Mouse (Mus musculus): ENCODE results near the gene Bclaf1. TPM values are rescaled to one million over a fixed set of nuclear protein-coding genes. Genes with fewer than 3 reads are reported as not detected.

Gene Bclaf1
- polyA plus RNA-seq, 1 experiment from 2014 or later: 83.9 TPM

DNA sequence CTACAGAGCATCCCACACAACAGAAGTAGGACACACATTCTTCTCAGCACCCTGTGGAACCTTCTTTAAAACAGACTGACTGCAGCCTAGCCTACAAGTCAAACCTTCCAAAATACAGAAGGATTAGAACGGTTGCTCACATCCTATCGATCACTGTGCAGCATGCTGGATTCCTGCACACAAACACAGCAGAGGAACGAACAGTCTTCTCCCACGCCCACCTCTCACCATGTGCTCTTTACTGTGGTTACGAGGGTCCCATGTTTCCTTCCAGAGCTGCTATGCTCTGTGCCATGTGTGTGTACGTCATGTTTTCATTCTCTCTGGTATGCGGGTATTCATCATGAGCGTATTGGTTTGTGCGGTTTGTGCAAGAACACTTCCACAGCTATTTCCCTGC lies 65.4 kb downstream of the Bclaf1 start:
- H3K27ac ChIP-seq: no peak overlapping the region
- no peak overlapping the region for H3K4me3 ChIP-seq (replicated peaks; ENCODE audit: low read depth, low read length)
- H3K9me3 ChIP-seq (replicated peaks; ENCODE audit: low read length): no peaks in the 10 kb centered on the region
- H3K9ac ChIP-seq (ENCODE audit: low read depth, low read length): no peak overlapping the region
- H3K36me3 ChIP-seq (ENCODE audit: insufficient read depth, low read length): no peaks in the 10 kb centered on the region
- no peak overlapping the region for H3K4me2 ChIP-seq (ENCODE audit: low read length)
- no peak for TF ChIP-seq CTCF (IDR thresholded peaks at IDR 0.05; ENCODE audit: low read depth)
- H3K27me3 ChIP-seq (ENCODE audit: insufficient read depth, low read length): no peaks in the 10 kb centered on the region
- DNase-seq (ENCODE audit: low spot score) (no peak), ATAC-seq (replicated peaks; ENCODE audit: low FRiP score, low read depth) (no peak)
- H3K4me1 ChIP-seq (replicated peaks; ENCODE audit: insufficient read depth, low read length): no peaks in the 10 kb centered on the region
- WGBS: 88% methylated on average over 9 of the region's 9 CpGs

DNA sequence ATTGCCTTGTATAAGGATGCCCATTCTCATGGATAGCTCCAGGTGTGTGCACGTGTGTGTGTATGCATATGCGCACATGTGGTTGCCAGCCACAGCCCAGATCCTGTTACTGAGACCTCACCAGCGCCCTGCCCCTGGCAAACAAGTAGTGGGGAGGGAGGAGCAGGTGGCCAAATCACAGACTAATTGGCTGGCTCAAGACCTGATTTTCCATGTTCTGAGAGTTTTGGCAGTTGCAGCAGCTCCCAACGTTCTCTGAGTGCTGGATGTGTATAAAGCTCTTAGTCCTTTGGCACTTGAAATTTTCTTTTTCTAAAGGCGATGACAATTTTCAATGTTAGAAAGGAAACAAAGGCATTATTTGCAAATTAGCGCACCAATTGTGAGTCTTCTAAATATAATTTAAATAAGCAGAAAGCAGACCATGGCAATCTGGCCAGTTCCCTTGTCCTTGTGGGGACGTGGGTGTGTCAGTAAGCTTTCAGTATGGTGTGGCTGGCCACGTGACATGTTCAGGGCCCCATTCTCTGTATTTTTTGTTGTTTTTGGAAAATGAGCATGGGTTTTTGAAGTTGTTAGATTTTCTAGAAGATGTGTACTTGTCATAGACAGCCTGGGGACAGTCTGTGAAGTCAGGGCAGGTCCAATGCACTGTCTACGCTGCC lies 66.9 kb downstream of the Bclaf1 start:
- Histone ChIP-seq H3K4me3 (replicated peaks; ENCODE audit: low read depth, low read length) (no peak overlapping the region), H3K27me3 (ENCODE audit: insufficient read depth, low read length) (no peaks in the 10 kb centered on the region), H3K4me1 (replicated peaks; ENCODE audit: insufficient read depth, low read length) (no peaks in the 10 kb centered on the region), H3K27ac (no peak overlapping the region), H3K9ac (ENCODE audit: low read depth, low read length) (no peak overlapping the region), H3K4me2 (ENCODE audit: low read length) (no peak overlapping the region), H3K36me3 (ENCODE audit: insufficient read depth, low read length) (no peaks in the 10 kb centered on the region), H3K9me3 (replicated peaks; ENCODE audit: low read length) (no peaks in the 10 kb centered on the region)
- no peak for TF ChIP-seq CTCF (IDR thresholded peaks at IDR 0.05; ENCODE audit: low read depth)
- no peak for DNase-seq (ENCODE audit: low spot score)
- no peak for ATAC-seq (replicated peaks; ENCODE audit: low FRiP score, low read depth)
- 81% methylated on average over 9 of the region's 9 CpGs for whole genome bisulfite sequencing

DNA sequence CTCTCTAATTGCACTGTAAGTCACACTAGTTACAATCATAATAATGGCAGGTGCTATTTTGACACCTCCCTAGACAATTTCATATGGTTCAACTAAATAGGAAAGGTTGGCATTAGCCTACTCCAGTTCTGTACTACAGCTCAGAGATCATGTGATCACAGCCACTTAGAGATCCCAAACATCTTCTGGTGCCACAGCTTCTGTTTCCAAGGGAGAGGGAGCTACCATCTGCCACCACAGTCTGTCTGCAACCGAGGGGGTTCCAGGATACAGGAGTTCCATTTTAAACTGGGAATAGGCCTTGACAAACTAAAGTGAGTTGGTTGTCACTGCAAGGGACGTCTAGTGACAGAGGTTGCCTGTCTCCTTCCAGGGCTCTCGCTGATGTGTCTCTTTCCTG lies 68.5 kb downstream of the Bclaf1 start:
- ATAC-seq (replicated peaks; ENCODE audit: low FRiP score, low read depth) (no peak), DNase-seq (ENCODE audit: low spot score) (no peak)
- no peaks in the 10 kb centered on the region for H3K9me3 ChIP-seq (replicated peaks; ENCODE audit: low read length)
- no peaks in the 10 kb centered on the region for H3K36me3 ChIP-seq (ENCODE audit: insufficient read depth, low read length)
- 81% methylated on average over 3 of the region's 3 CpGs for WGBS
- H3K27ac ChIP-seq: no peak overlapping the region
- no peak overlapping the region for H3K4me2 ChIP-seq (ENCODE audit: low read length)
- no peaks in the 10 kb centered on the region for H3K4me1 ChIP-seq (replicated peaks; ENCODE audit: insufficient read depth, low read length)
- no peaks in the 10 kb centered on the region for H3K27me3 ChIP-seq (ENCODE audit: insufficient read depth, low read length)
- TF ChIP-seq CTCF (IDR thresholded peaks at IDR 0.05; ENCODE audit: low read depth): no peak
- no peak overlapping the region for H3K9ac ChIP-seq (ENCODE audit: low read depth, low read length)
- H3K4me3 ChIP-seq (replicated peaks; ENCODE audit: low read depth, low read length): no peak overlapping the region

DNA sequence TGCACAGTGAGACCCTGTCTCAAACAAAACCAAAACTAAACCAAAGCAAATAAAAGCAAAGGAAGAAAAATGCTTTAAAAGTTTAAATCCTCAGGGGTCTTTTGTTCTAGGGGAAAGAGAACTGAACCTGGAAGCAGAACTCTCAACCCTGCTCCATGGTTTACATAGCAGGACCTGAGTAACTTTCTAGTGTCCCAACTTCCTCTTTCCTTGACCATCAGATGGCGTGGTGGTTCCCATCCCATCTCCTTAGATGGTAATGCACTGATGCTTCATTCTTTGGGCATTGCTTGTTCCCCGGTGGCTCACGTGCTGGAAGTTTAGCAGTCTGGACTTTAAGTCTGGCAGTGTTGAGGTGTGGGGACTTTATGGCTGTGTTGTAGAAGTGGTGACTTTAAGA lies 69.1 kb downstream of the Bclaf1 start:
- Histone ChIP-seq H3K4me3 (replicated peaks; ENCODE audit: low read depth, low read length) (no peak overlapping the region), H3K4me2 (ENCODE audit: low read length) (no peak overlapping the region), H3K36me3 (ENCODE audit: insufficient read depth, low read length) (no peaks in the 10 kb centered on the region), H3K27me3 (ENCODE audit: insufficient read depth, low read length) (no peaks in the 10 kb centered on the region), H3K4me1 (replicated peaks; ENCODE audit: insufficient read depth, low read length) (no peaks in the 10 kb centered on the region), H3K27ac (no peak overlapping the region), H3K9ac (ENCODE audit: low read depth, low read length) (no peak overlapping the region), H3K9me3 (replicated peaks; ENCODE audit: low read length) (no peaks in the 10 kb centered on the region)
- ATAC-seq (replicated peaks; ENCODE audit: low FRiP score, low read depth): no peak
- 77% methylated on average over 3 of the region's 3 CpGs for WGBS
- DNase-seq (ENCODE audit: low spot score): no peak
- TF ChIP-seq CTCF (IDR thresholded peaks at IDR 0.05; ENCODE audit: low read depth): no peak

DNA sequence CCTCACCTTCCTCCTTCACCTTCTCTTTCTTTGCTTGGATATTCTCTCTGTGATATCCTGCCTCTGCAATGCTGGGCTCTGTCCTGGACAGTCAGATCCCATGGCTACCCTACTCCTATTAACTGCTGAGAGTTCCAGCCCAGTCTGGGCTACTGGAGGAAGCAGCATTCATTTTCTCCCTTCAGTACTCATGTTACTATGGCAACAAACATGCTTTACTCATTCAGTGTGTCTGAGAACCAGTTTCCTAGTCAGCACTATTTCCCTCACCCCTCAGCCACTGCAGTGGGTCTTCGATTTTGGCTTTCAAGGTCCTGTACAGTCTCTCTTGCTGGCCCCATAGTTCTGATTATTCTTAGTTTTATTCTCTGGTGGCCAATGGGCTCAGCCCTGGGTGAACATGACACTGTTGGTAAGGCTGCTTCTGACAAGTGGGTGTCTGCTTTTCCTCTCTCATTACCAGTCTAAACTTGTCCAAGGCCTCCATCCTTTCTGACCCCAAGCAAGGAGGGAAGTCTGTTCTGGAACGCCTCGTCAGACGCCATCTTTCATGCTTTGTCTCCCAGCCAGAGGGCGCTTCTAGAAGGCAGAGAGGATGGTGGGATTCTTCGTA lies 70.6 kb downstream of the Bclaf1 start:
- H3K4me1 ChIP-seq (replicated peaks; ENCODE audit: insufficient read depth, low read length): no peaks in the 10 kb centered on the region
- no peak overlapping the region for H3K9ac ChIP-seq (ENCODE audit: low read depth, low read length)
- no peak overlapping the region for H3K4me2 ChIP-seq (ENCODE audit: low read length)
- no peaks in the 10 kb centered on the region for H3K9me3 ChIP-seq (replicated peaks; ENCODE audit: low read length)
- H3K4me3 ChIP-seq (replicated peaks; ENCODE audit: low read depth, low read length): no peak overlapping the region
- no peaks in the 10 kb centered on the region for H3K27me3 ChIP-seq (ENCODE audit: insufficient read depth, low read length)
- TF ChIP-seq CTCF (IDR thresholded peaks at IDR 0.05; ENCODE audit: low read depth): no peak
- DNase-seq (ENCODE audit: low spot score) (no peak), ATAC-seq (replicated peaks; ENCODE audit: low FRiP score, low read depth) (no peak)
- no peak overlapping the region for H3K27ac ChIP-seq
- WGBS: 76% methylated on average over 6 of the region's 6 CpGs
- no peaks in the 10 kb centered on the region for H3K36me3 ChIP-seq (ENCODE audit: insufficient read depth, low read length)

DNA sequence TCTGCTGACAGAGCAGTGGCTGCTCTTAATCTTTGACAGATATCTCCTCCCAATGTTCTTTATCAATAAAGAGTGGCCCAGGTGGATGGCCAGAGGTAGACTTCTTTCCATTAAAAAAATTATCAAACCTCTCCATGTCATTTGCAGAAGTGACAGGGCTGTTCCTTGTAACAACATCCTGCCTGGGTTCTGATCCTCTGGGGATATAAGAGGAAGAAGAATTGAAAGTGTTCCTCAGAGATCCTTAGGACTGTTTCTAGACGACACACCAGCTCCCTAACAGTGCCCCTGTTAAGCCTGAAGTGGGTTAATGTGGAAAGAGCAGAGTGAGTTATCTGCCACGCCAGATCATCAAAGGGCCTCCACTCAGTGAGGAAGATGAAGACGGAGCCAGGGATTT lies 78.3 kb downstream of the Bclaf1 start:
- no peak overlapping the region for H3K9ac ChIP-seq (ENCODE audit: low read depth, low read length)
- no peak overlapping the region for H3K4me2 ChIP-seq (ENCODE audit: low read length)
- 69% methylated on average over 3 of the region's 3 CpGs for WGBS
- H3K4me3 ChIP-seq (replicated peaks; ENCODE audit: low read depth, low read length): no peak overlapping the region
- no peak for ATAC-seq (replicated peaks; ENCODE audit: low FRiP score, low read depth)
- no peaks in the 10 kb centered on the region for H3K9me3 ChIP-seq (replicated peaks; ENCODE audit: low read length)
- H3K4me1 ChIP-seq (replicated peaks; ENCODE audit: insufficient read depth, low read length): no peaks in the 10 kb centered on the region
- TF ChIP-seq CTCF (IDR thresholded peaks at IDR 0.05; ENCODE audit: low read depth): no peak
- H3K27me3 ChIP-seq (ENCODE audit: insufficient read depth, low read length): no peaks in the 10 kb centered on the region
- DNase-seq (ENCODE audit: low spot score): no peak
- H3K36me3 ChIP-seq (ENCODE audit: insufficient read depth, low read length): no peaks in the 10 kb centered on the region
- H3K27ac ChIP-seq: no peak overlapping the region

Small RNA genes within 50 kb of the gene (microRNA-seq; reads per million reads assigned to microRNA genes)
- not detected for gene Mir6413

Other genes starting within 250 kb of the Bclaf1 start
- gene Map7, start 164.0 kb upstream of the Bclaf1 start, polyA plus RNA-seq (2015; fragmentation: Nextera tagmentation; extraction: Ambion mirVana): 31.2 and 35.4 TPM in 2 replicates
- 1.0 and 1.5 TPM in 2 replicates for gene Mtfr2, start 35.3 kb downstream of the Bclaf1 start, polyA plus RNA-seq (2015; fragmentation: Nextera tagmentation; extraction: Ambion mirVana)

Measured in kidney, postnatal 0 days (tissue).